Mouse (Mus musculus) hindbrain, postnatal 0 days (tissue): ENCODE data around the gene Prpf18. TPM values are rescaled to one million over a fixed set of nuclear protein-coding genes. Genes with fewer than 3 reads are reported as not detected.
A peak's percentile ranks its signal among the peaks of the same experiment; 100 is the strongest.

Source experiments
- ATAC-seq: fragments of 200-750 bp; cut with Nextera tagmentation; 2 replicates; pipeline ENCODE4 v1.8.0; 2017; ENCODE audit warnings: mild to moderate bottlenecking, moderate TSS enrichment, moderate library complexity
- DNase-seq: peaks from one replicate; pipeline ENCODE4 v3.0.0-alpha.2; 2015; ENCODE audit warnings: low spot score
- H3K27ac ChIP-seq: fragments of 300-500 bp; sonication (generic); 2 replicates; pipeline ENCODE4 v1.5.1; 2014; ENCODE audit warnings: mild to moderate bottlenecking
- H3K27me3 ChIP-seq: fragments of 300-500 bp; sonication (generic); 2 replicates; pipeline ENCODE4 v1.6.1; 2014; ENCODE audit warnings: low read length, mixed read lengths; ENCODE audit not compliant: insufficient read depth
- H3K36me3 ChIP-seq: fragments of 300-500 bp; sonication (generic); 2 replicates; pipeline ENCODE4 v1.6.1; 2014; ENCODE audit warnings: low read length, mixed read lengths; ENCODE audit not compliant: insufficient read depth
- H3K4me1 ChIP-seq: fragments of 300-500 bp; sonication (generic); 2 replicates; pipeline ENCODE4 v1.6.1; 2014; ENCODE audit warnings: antibody characterized with exemption, low read length, mixed read lengths; ENCODE audit not compliant: insufficient read depth
- H3K4me2 ChIP-seq: fragments of 300-500 bp; sonication (generic); 2 replicates; pipeline ENCODE4 v1.6.1; 2014; ENCODE audit warnings: low read depth, mild to moderate bottlenecking, low read length, moderate library complexity, mixed read lengths
- H3K4me3 ChIP-seq: fragments of 300-500 bp; sonication (generic); 2 replicates; pipeline ENCODE4 v1.5.1; 2014; ENCODE audit warnings: low read length
- H3K9ac ChIP-seq: fragments of 300-500 bp; sonication (generic); replicated peaks from 2 replicates; pipeline ENCODE4 v1.6.1; 2014; ENCODE audit warnings: mild to moderate bottlenecking, low read length, moderate library complexity, mixed read lengths
- H3K9me3 ChIP-seq: fragments of 300-500 bp; sonication (generic); 2 replicates; pipeline ENCODE4 v1.6.1; 2016; ENCODE audit warnings: low read length, mixed read lengths
- CTCF ChIP-seq: IDR thresholded peaks from 2 replicates; pipeline ENCODE4 v1.5.1; 2016; ENCODE audit warnings: antibody characterized with exemption, control low read depth, low read depth
- WGBS: fragments of 180-500 bp; shearing (Covaris S2); extraction: QIAGEN DNeasy Blood & Tissue Kit; methylation state at CpG from one replicate; pipeline ENCODE4 v1.1.7; 2014; 5-methylcytosine and 5-hydroxymethylcytosine counted together
- polyA plus RNA-seq: library from polyadenylated mRNA; unstranded; fragments of >200 nt; fragmentation: Nextera tagmentation; extraction: Ambion mirVana; gene quantifications from 2 replicates; pipeline ENCODE4 v1.2.1, GENCODE M21; 2015
- total RNA-seq: library from RNA; depleted of rRNA; stranded (reverse); fragments of >200 nt; gene quantifications from 2 replicates; pipeline ENCODE4 v1.2.3, GENCODE M21; 2014

Gene Prpf18
- total and polyA plus RNA-seq, 2 experiments from 2014 or later: 26.7 to 27.1 TPM

DNA sequence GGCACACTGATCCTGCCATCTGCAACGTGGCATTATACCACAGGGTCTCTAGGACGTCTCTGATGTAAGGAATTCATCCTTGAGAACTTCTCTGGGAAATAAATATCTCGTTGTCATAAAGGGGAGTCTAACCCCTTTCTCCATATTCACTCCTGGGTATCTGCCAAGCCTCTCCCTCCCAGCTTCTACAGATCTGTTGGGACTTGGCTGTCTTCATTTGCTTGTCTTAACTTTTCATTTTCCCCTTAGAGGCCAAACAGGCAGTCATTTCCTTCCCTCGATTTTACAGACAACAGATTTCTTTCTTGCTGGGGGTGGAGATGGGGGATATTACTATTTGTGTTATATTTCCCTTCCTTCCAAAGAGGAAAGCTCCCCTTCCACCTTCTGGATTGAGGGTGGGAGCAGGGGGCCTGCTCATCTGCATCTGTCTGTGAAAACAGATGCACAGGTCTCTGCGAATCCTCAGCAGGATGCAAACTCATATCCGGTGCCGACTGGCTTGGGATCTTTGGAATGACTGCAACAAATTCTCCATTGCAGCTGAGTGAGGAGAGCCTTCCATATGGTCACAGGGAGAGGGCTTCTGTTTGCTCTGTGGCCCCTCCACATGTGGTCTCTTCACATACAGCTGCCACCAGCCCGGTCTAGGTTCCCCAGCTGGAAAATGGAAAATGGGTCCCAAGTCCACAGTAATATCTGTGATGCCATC is 72.4 kb downstream of the Prpf18 start:
- Histone ChIP-seq H3K9ac (no peak overlapping the region), H3K4me2 (no peak overlapping the region), H3K4me3 (no peak overlapping the region), H3K9me3 (no peaks in the 10 kb centered on the region), H3K27me3 (no peaks in the 10 kb centered on the region), H3K27ac (peak overlapping the region; percentile 45; the same call in 1 of the 2 replicates), H3K36me3 (peaks cover 20% of the 10 kb centered on the region; the same call in 1 of the 2 replicates), H3K4me1 (peaks cover 14% of the 10 kb centered on the region; the same call in 1 of the 2 replicates)
- TF ChIP-seq CTCF: no peak
- 46% methylated on average over 8 of the region's 8 CpGs for WGBS
- DNase-seq (peak; percentile 35), ATAC-seq (peak; percentile 43; the same call in 1 of the 2 replicates)

GRCm38 (mm10) chr2:4578291-4578690 is 73.6 kb downstream of the Prpf18 start:
- Histone ChIP-seq H3K36me3 (peaks cover 32% of the 10 kb centered on the region; the same call in 1 of the 2 replicates), H3K9ac (no peak overlapping the region), H3K4me3 (no peak overlapping the region), H3K27ac (no peak overlapping the region; the same call in 1 of the 2 replicates), H3K4me1 (peaks cover 14% of the 10 kb centered on the region; the same call in 1 of the 2 replicates), H3K27me3 (no peaks in the 10 kb centered on the region), H3K4me2 (no peak overlapping the region), H3K9me3 (no peaks in the 10 kb centered on the region)
- no peak for TF ChIP-seq CTCF
- DNase-seq (no peak), ATAC-seq (no peak)
- WGBS: 88% methylated on average over 5 of the region's 5 CpGs

DNA sequence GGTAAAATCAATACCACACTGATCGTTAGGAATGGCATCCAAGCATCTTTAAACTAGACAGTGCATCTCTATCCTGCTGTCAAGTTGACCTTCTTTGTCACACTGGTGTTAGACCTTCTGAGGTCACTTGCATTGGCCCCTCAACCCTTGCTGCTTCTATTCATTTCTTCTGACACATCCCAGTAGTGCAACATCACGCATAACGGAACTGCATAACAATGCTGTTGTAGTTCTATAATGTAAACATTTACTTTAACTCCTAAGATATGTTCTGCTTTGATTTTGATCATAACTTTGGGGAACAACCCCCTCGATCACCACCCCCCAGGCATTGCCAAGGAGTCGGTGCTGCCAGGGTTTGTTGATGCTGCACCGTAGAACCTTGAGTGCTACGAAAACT is 75.9 kb downstream of the Prpf18 start:
- Histone ChIP-seq H3K4me3 (no peak overlapping the region), H3K27ac (no peak overlapping the region), H3K4me2 (no peak overlapping the region), H3K4me1 (peaks cover 14% of the 10 kb centered on the region; the same call in 1 of the 2 replicates), H3K36me3 (peaks cover 43% of the 10 kb centered on the region), H3K9me3 (no peaks in the 10 kb centered on the region), H3K27me3 (no peaks in the 10 kb centered on the region), H3K9ac (no peak overlapping the region)
- TF ChIP-seq CTCF: no peak
- DNase-seq (no peak), ATAC-seq (no peak)
- 87% methylated on average over 7 of the region's 7 CpGs for WGBS

GRCm38 (mm10) chr2:4575163-4575562 is 76.8 kb downstream of the Prpf18 start:
- Histone ChIP-seq H3K9me3 (no peaks in the 10 kb centered on the region), H3K4me1 (peaks cover 9% of the 10 kb centered on the region; the same call in 1 of the 2 replicates), H3K4me3 (no peak overlapping the region), H3K36me3 (peaks cover 38% of the 10 kb centered on the region), H3K27ac (no peak overlapping the region), H3K9ac (no peak overlapping the region), H3K4me2 (no peak overlapping the region), H3K27me3 (no peaks in the 10 kb centered on the region)
- no peak for TF ChIP-seq CTCF
- ATAC-seq (no peak), DNase-seq (no peak)
- WGBS: 40% methylated on average over 2 of the region's 2 CpGs

- no peak for TF ChIP-seq CTCF
- DNase-seq: no peak
- Histone ChIP-seq H3K27ac (no peak overlapping the region; the same call in 1 of the 2 replicates), H3K4me1 (peaks cover 5% of the 10 kb centered on the region; the same call in 1 of the 2 replicates), H3K4me2 (no peak overlapping the region), H3K9ac (no peak overlapping the region), H3K9me3 (no peaks in the 10 kb centered on the region), H3K4me3 (no peak overlapping the region), H3K36me3 (peaks cover 38% of the 10 kb centered on the region), H3K27me3 (no peaks in the 10 kb centered on the region)
- WGBS: 64% methylated on average over 5 of the region's 5 CpGs
- ATAC-seq: no peak
Observed at GRCm38 (mm10) chr2:4574251-4574650, 77.7 kb downstream of the Prpf18 start.

DNA sequence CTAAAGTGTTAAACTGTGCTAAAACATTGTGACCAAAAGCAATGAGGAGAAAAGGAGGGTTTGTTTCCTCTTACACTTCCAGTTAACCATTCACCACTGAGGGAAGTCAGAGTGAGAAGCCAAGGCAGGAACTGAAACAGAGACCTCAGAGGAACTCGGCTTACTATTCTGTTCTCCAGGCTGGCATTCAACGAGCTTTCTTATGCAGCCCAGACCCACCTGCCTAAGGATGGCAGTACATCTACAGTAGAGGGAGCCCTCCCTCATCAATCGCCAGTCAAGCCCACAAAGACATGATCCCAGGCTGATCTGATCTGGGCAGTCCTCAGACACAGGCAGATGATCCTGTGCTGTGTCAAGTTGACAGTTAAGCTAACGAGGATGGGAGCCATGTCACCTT is 78.5 kb downstream of the Prpf18 start:
- H3K36me3 ChIP-seq: peaks cover 38% of the 10 kb centered on the region
- no peak for ATAC-seq
- H3K4me3 ChIP-seq: no peak overlapping the region
- H3K27ac ChIP-seq: no peak overlapping the region
- no peak overlapping the region for H3K4me2 ChIP-seq
- no peaks in the 10 kb centered on the region for H3K4me1 ChIP-seq
- TF ChIP-seq CTCF: peak; percentile 51
- H3K9ac ChIP-seq: no peak overlapping the region
- DNase-seq: no peak
- no peaks in the 10 kb centered on the region for H3K27me3 ChIP-seq
- WGBS: 51% methylated on average over 4 of the region's 4 CpGs
- no peaks in the 10 kb centered on the region for H3K9me3 ChIP-seq
